ENCODE assay signal across 7 mouse cellular contexts in genomic region chr2:181837372-181838292, GRCm38 (mm10). TPM values are rescaled to one million over a fixed set of nuclear protein-coding genes. Genes with fewer than 3 reads are reported as not detected.
DNase-seq lines count a peak whose midpoint lies in the region; ATAC-seq lines count a peak whose summit lies in the region.

Gene Pcmtd2, plus strand, starts transcription at chr2:181837854.

- peak within 1 kb of the TSS; percentile 77; the same call in 1 of the 2 replicates for H3K27ac ChIP-seq in intestine, embryonic 15.5 days
- H3K27ac ChIP-seq in midbrain, embryonic 10.5 days (replicated peaks): peak within 1 kb of the TSS; percentile 88

- WGBS in intestine, embryonic 15.5 days: under 1% methylated on average over 34 of the region's 35 CpGs
- WGBS in midbrain, embryonic 10.5 days: 1% methylated on average over 35 of the region's 35 CpGs

- peak; percentile 94 for DNase-seq in adrenal gland, adult 2 months
- DNase-seq in embryo, embryonic 11.5 days (ENCODE audit: low read depth, low spot score): peak; percentile 86
- peak; percentile 93 for DNase-seq in gastrocnemius, postnatal 36 days
- DNase-seq in left cerebral cortex, postnatal 25 days (ENCODE audit: low spot score in 2 of 2): peak; percentile 93 to 96
- DNase-seq in midbrain, embryonic 10.5 days (ENCODE audit: low spot score): peak; percentile 91
- DNase-seq in right cerebral cortex, postnatal 4 days: peak; percentile 91

- H3K27me3 ChIP-seq in intestine, embryonic 15.5 days (replicated peaks): no peaks in the 10 kb centered on the region
- no peaks in the 10 kb centered on the region for H3K27me3 ChIP-seq in midbrain, embryonic 10.5 days (ENCODE audit: low read depth, poor library complexity, severe bottlenecking)

- peak; percentile 99 for ATAC-seq in intestine, embryonic 15.5 days

- no peaks in the 10 kb centered on the region for H3K9me3 ChIP-seq in intestine, embryonic 15.5 days
- H3K9me3 ChIP-seq in midbrain, embryonic 10.5 days (replicated peaks): no peaks in the 10 kb centered on the region

- H3K36me3 ChIP-seq in intestine, embryonic 15.5 days: no peaks in the 10 kb centered on the region
- peaks cover 7% of the 10 kb centered on the region for H3K36me3 ChIP-seq in midbrain, embryonic 10.5 days

- 0 out of 2 replicates have a peak, but pooled peaks cover 5% of the 10 kb centered on the region for H3K4me1 ChIP-seq in intestine, embryonic 15.5 days (replicated peaks)
- H3K4me1 ChIP-seq in midbrain, embryonic 10.5 days: peaks cover 18% of the 10 kb centered on the region

- peak within 1 kb of the TSS; percentile 68 for H3K4me3 ChIP-seq in intestine, embryonic 15.5 days (replicated peaks)
- peak within 1 kb of the TSS; percentile 85 for H3K4me3 ChIP-seq in midbrain, embryonic 10.5 days

- H3K4me2 ChIP-seq in intestine, embryonic 15.5 days (replicated peaks): peak within 1 kb of the TSS; percentile 74

- intact Hi-C loops in gastrocnemius, postnatal 36 days (cut with DNase I): no loop called here
- intact Hi-C loops in left cerebral cortex, postnatal 25 days (cut with DNase I): loop anchor here (5.0 to 10.0 kb wide), 2 partner anchors 70 to 113 kb away; no protein-coding TSS in a partner anchor

- peak within 1 kb of the TSS; percentile 66 for H3K9ac ChIP-seq in intestine, embryonic 15.5 days

RNA-seq across cellular contexts. Expression of gene Pcmtd2, which starts in this region (rescaled TPM):
- total RNA-seq in adrenal gland, adult 2 months (2021): 10 to 100 TPM; 48.0 to 69.7 TPM
- 18.3 and 21.5 TPM in 2 replicates for polyA plus RNA-seq in adrenal gland, adult 2 months (2012; rRNA removed)
- 10 to 100 TPM; 36.0 to 39.6 TPM for total RNA-seq in gastrocnemius, postnatal 36 days (2021)
- polyA plus RNA-seq in intestine, embryonic 15.5 days (2015; fragmentation: Nextera tagmentation; extraction: Ambion mirVana): 24.7 and 30.4 TPM in 2 replicates
- 10 to 100 TPM; 78.2 to 95.2 TPM for total RNA-seq in left cerebral cortex, postnatal 25 days (2021)
- polyA plus RNA-seq in midbrain, embryonic 10.5 days (2016; fragmentation: Nextera tagmentation; extraction: Ambion mirVana): 24.8 and 29.7 TPM in 2 replicates

Comparison
In these comparisons a context has a peak if more than half of its experiments do, and no peak if none do; other contexts are left out.
1. Peak in every context shown above with its lines: DNase-seq, ATAC-seq, H3K4me3 ChIP-seq and H3K27ac ChIP-seq.